8 mouse cellular contexts compared by ENCODE assay signal in genomic region chr6:98113708-98114107, GRCm38 (mm10).
DNase-seq lines count a peak whose midpoint lies in the region; ATAC-seq and TF ChIP-seq lines count a peak whose summit lies in the region.

No protein-coding gene starts in this region.

- no peak for TF ChIP-seq EP300 in liver, postnatal 0 days (IDR thresholded peaks at IDR 0.05; ENCODE audit: low read depth)

- no peak overlapping the region for H3K27ac ChIP-seq in hindbrain, embryonic 16.5 days (ENCODE audit: low read depth, low read length)
- H3K27ac ChIP-seq in liver, postnatal 0 days (ENCODE audit: low read depth): no peak overlapping the region

- H3K27me3 ChIP-seq in hindbrain, embryonic 16.5 days (replicated peaks; ENCODE audit: control insufficient read depth, insufficient read depth, low read length): no peaks in the 10 kb centered on the region
- H3K27me3 ChIP-seq in liver, postnatal 0 days (ENCODE audit: insufficient read depth, low read length): no peaks in the 10 kb centered on the region

- ATAC-seq in hindbrain, embryonic 16.5 days: no peak
- no peak; the same call in 1 of the 2 replicates for ATAC-seq in liver, postnatal 0 days

- peak; percentile 5 to 19 for DNase-seq in spleen, adult 18-20 months
- no peak for DNase-seq in spleen, postnatal 4 days (ENCODE audit: low spot score in 2 of 2)
- DNase-seq in liver, postnatal 0 days: peak; percentile 32
- peak; percentile 14 for DNase-seq in skeletal muscle tissue, adult 2 months (ENCODE audit: low read depth, low spot score)
- no peak for DNase-seq in gastrocnemius, postnatal 4 days (ENCODE audit: low spot score in 2 of 2)
- no peak for DNase-seq in cerebellum, adult 9-11 months
- no peak for DNase-seq in Muller cell, postnatal 12 days (ENCODE audit: inconsistent ontology term)

- no peaks in the 10 kb centered on the region for H3K36me3 ChIP-seq in hindbrain, embryonic 16.5 days (ENCODE audit: control insufficient read depth, insufficient read depth, low read length)
- no peaks in the 10 kb centered on the region for H3K36me3 ChIP-seq in liver, postnatal 0 days (replicated peaks; ENCODE audit: insufficient read depth, low read length)

- H3K4me3 ChIP-seq in hindbrain, embryonic 16.5 days (ENCODE audit: low read length): no peak overlapping the region
- no peak overlapping the region for H3K4me3 ChIP-seq in liver, postnatal 0 days (ENCODE audit: low read depth, low read length)

- H3K4me1 ChIP-seq in hindbrain, embryonic 16.5 days (ENCODE audit: control insufficient read depth, insufficient read depth, low read depth, low read length): no peaks in the 10 kb centered on the region
- H3K4me1 ChIP-seq in liver, postnatal 0 days (ENCODE audit: insufficient read depth): no peaks in the 10 kb centered on the region

- H3K4me2 ChIP-seq in hindbrain, embryonic 16.5 days (ENCODE audit: low read length): peak overlapping the region; percentile 24; the same call in 1 of the 2 replicates
- H3K4me2 ChIP-seq in liver, postnatal 0 days (ENCODE audit: low read depth, low read length): peak overlapping the region; percentile 32; the same call in 1 of the 2 replicates

- TF ChIP-seq CTCF in liver, postnatal 0 days (IDR thresholded peaks at IDR 0.05; ENCODE audit: low read depth): no peak

- H3K9me3 ChIP-seq in hindbrain, embryonic 16.5 days (ENCODE audit: control insufficient read depth, low read length): no peaks in the 10 kb centered on the region
- H3K9me3 ChIP-seq in liver, postnatal 0 days (ENCODE audit: low read length): no peaks in the 10 kb centered on the region

- 8% methylated on average over 7 of the region's 7 CpGs for WGBS in hindbrain, embryonic 16.5 days
- 24% methylated on average over 7 of the region's 7 CpGs for WGBS in liver, postnatal 0 days (ENCODE audit: insufficient replicate concordance)

- no peak overlapping the region for H3K9ac ChIP-seq in hindbrain, embryonic 16.5 days (ENCODE audit: low read depth, low read length)
- no peak overlapping the region for H3K9ac ChIP-seq in liver, postnatal 0 days (replicated peaks)

Comparison
In these comparisons a context has a peak if more than half of its experiments do, and no peak if none do; other contexts are left out.
1. DNase-seq: peak in spleen, adult 18-20 months (2 of 2), liver, postnatal 0 days (single experiment) and skeletal muscle tissue, adult 2 months (single experiment); none in spleen, postnatal 4 days (0 of 2), gastrocnemius, postnatal 4 days (0 of 2), cerebellum, adult 9-11 months (single experiment) and Muller cell, postnatal 12 days (single experiment).